Mouse (Mus musculus) liver, postnatal 0 days (tissue): ENCODE measurements around the gene Psmd7.

Experiments
- CTCF ChIP-seq: sonication (generic); IDR thresholded peaks from 2 replicates; pipeline ENCODE4 v1.5.1; 2016; ENCODE audit warnings: antibody characterized with exemption, low read depth
- EP300 ChIP-seq: IDR thresholded peaks from 2 replicates; pipeline ENCODE4 v1.6.1; 2016; ENCODE audit warnings: antibody characterized with exemption, low read depth, mild to moderate bottlenecking

- TF ChIP-seq CTCF, result no peak
- TF ChIP-seq EP300, result no peak
Observed at GRCm38 (mm10) chr8:107537472-107537871, 50.8 kb downstream of the Psmd7 start.
